Mouse (Mus musculus) spleen, postnatal 14 days (tissue): ENCODE data around the gene Cela1.
A peak's percentile ranks its signal among the peaks of the same experiment; 100 is the strongest.

Experiments used
- DNase-seq, 2 experiments: peaks; one replicate each; pipeline ENCODE4 v3.0.0; 2021 to 2022; ENCODE audit warnings: low spot score in 2 of 2

The Cela1 gene

GRCm38 (mm10) chr15:100705376-100705775 lies 17.7 kb upstream of the Cela1 start:
- DNase-seq, result no peak

GRCm38 (mm10) chr15:100703913-100704312 lies 16.2 kb upstream of the Cela1 start:
- no peak for DNase-seq

- no peak for DNase-seq
Observed at GRCm38 (mm10) chr15:100701856-100702255, 14.1 kb upstream of the Cela1 start.

- DNase-seq, result no peak
Observed at GRCm38 (mm10) chr15:100701108-100701507, 13.4 kb upstream of the Cela1 start.

GRCm38 (mm10) chr15:100700424-100700823 lies 12.7 kb upstream of the Cela1 start:
- DNase-seq, result no peak

GRCm38 (mm10) chr15:100699386-100699785 lies 11.7 kb upstream of the Cela1 start:
- DNase-seq, result no peak

GRCm38 (mm10) chr15:100698078-100698477 lies 10.4 kb upstream of the Cela1 start:
- DNase-seq, result no peak

GRCm38 (mm10) chr15:100694406-100694805 lies 6.7 kb upstream of the Cela1 start:
- DNase-seq, result no peak

GRCm38 (mm10) chr15:100691990-100692389 lies 4.3 kb upstream of the Cela1 start:
- no peak for DNase-seq

GRCm38 (mm10) chr15:100686989-100687388 lies 732 bp downstream of the Cela1 start:
- DNase-seq, result no peak

- DNase-seq, result no peak
Observed at GRCm38 (mm10) chr15:100686434-100686833, 1.3 kb downstream of the Cela1 start.

GRCm38 (mm10) chr15:100685849-100686248 lies 1.9 kb downstream of the Cela1 start:
- no peak for DNase-seq

- no peak for DNase-seq
Observed at GRCm38 (mm10) chr15:100685255-100685654, 2.5 kb downstream of the Cela1 start.

- DNase-seq, result no peak
Observed at GRCm38 (mm10) chr15:100684450-100684849, 3.3 kb downstream of the Cela1 start.

- DNase-seq, result peak; percentile 59 to 80
Observed at GRCm38 (mm10) chr15:100683041-100683440, 4.7 kb downstream of the Cela1 start.

- no peak for DNase-seq
Observed at GRCm38 (mm10) chr15:100681770-100682169, 6.0 kb downstream of the Cela1 start.

GRCm38 (mm10) chr15:100680381-100680780 lies 7.3 kb downstream of the Cela1 start:
- no peak for DNase-seq

- no peak for DNase-seq
Observed at GRCm38 (mm10) chr15:100679005-100679404, 8.7 kb downstream of the Cela1 start.

- DNase-seq, result no peak
Observed at GRCm38 (mm10) chr15:100678581-100678980, 9.1 kb downstream of the Cela1 start.

GRCm38 (mm10) chr15:100677675-100678074 lies 10.0 kb downstream of the Cela1 start:
- no peak for DNase-seq

- DNase-seq, result no peak
Observed at GRCm38 (mm10) chr15:100676521-100676920, 11.2 kb downstream of the Cela1 start.

GRCm38 (mm10) chr15:100675486-100675885 lies 12.2 kb downstream of the Cela1 start:
- DNase-seq, result no peak

GRCm38 (mm10) chr15:100674566-100674965 lies 13.2 kb downstream of the Cela1 start:
- DNase-seq, result no peak

GRCm38 (mm10) chr15:100673585-100674391 lies 13.9 kb downstream of the Cela1 start:
- no peak for DNase-seq
